17 mouse cellular contexts compared by ENCODE assay signal in the genomic region with DNA sequence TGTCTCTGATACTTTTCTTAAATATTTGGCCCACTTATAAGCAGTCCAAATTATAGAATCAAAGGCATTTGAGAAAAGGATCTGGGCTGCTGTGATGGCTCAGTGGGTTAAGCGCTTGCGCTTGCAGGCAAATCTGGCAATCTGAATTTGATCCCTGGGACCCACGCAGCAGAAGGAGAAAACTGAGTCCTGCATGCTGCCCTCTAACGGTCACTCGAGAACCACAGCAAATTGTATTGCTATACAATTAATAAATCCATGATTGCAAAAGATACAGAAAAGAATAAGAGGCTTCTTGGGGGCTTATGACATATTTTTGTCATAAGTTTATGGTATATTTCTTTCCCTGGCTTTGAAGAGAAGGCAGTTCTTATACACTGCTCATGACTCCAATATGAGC. TPM values are rescaled to one million over a fixed set of nuclear protein-coding genes. Genes with fewer than 3 reads are reported as not detected.
DNase-seq lines count a peak whose midpoint lies in the region; ATAC-seq and TF ChIP-seq lines count a peak whose summit lies in the region.
"Had no signal": no experiment of that assay in that cellular context is flagged by ENCODE, and none has a peak within 500 bp of the region (broad histone marks: within the 10 kb centered on the region; RNA-seq: fewer than 3 reads in every experiment).

No protein-coding gene starts in this region.

- no peak for TF ChIP-seq RAD21 in MEL (IDR thresholded peaks at IDR 0.05; ENCODE audit: low read depth, low read length)

- TF ChIP-seq EP300 in MEL (IDR thresholded peaks at IDR 0.05; ENCODE audit: low read depth in 1 of 2, low read length in 2 of 2): no peak

- ATAC-seq in hindbrain, postnatal 0 days: no peak
- no peak for ATAC-seq in hindbrain, embryonic 13.5 days (ENCODE audit: low FRiP score)
- ATAC-seq in lung, embryonic 14.5 days (ENCODE audit: insufficient read depth): no peak
- ATAC-seq: Patski had no signal

- no peak overlapping the region for H3K4me3 ChIP-seq in hindbrain, postnatal 0 days (ENCODE audit: low read length)
- H3K4me3 ChIP-seq in hindbrain, embryonic 13.5 days: no peak overlapping the region
- H3K4me3 ChIP-seq in lung, embryonic 14.5 days (ENCODE audit: low read depth, low read length): no peak overlapping the region
- no peak overlapping the region for H3K4me3 ChIP-seq in MEL (ENCODE audit: control insufficient read depth in 1 of 2, insufficient read depth in 1 of 2, low read depth in 2 of 2, low read length in 2 of 2)
- H3K4me3 ChIP-seq: embryonic facial prominence, embryonic 13.5 days; forebrain, embryonic 10.5 days; hindbrain, embryonic 15.5 days; midbrain, embryonic 12.5 days had no signal

- H3K9ac ChIP-seq in hindbrain, postnatal 0 days (replicated peaks; ENCODE audit: low read length): no peak overlapping the region
- H3K9ac ChIP-seq in hindbrain, embryonic 13.5 days: no peak overlapping the region
- no peak overlapping the region for H3K9ac ChIP-seq in lung, embryonic 14.5 days
- no peak overlapping the region for H3K9ac ChIP-seq in MEL (ENCODE audit: control insufficient read depth, low read depth, low read length, poor library complexity, severe bottlenecking)
- H3K9ac ChIP-seq: embryonic facial prominence, embryonic 13.5 days; hindbrain, embryonic 15.5 days; midbrain, embryonic 12.5 days had no signal

- no peaks in the 10 kb centered on the region for H3K9me3 ChIP-seq in hindbrain, postnatal 0 days (ENCODE audit: low read length)
- H3K9me3 ChIP-seq in hindbrain, embryonic 13.5 days: no peaks in the 10 kb centered on the region
- H3K9me3 ChIP-seq in lung, embryonic 14.5 days (ENCODE audit: low read depth, low read length): no peaks in the 10 kb centered on the region
- H3K9me3 ChIP-seq in MEL (replicated peaks; ENCODE audit: insufficient read depth, low read length): no peaks in the 10 kb centered on the region
- H3K9me3 ChIP-seq: embryonic facial prominence, embryonic 13.5 days; forebrain, embryonic 10.5 days; hindbrain, embryonic 15.5 days; midbrain, embryonic 12.5 days had no signal

- DNase-seq in hindbrain, postnatal 0 days (ENCODE audit: low spot score): no peak
- peak; percentile 15 for DNase-seq in lung, embryonic 14.5 days
- no peak for DNase-seq in lung, postnatal 10 days
- DNase-seq in MEL (ENCODE audit: low read depth, low spot score): no peak
- peak; percentile 4 for DNase-seq in induced T-regulatory cell, adult 2 months (ENCODE audit: low read depth)
- DNase-seq in adrenal gland, adult (ENCODE audit: inconsistent age in 2 of 2, low spot score in 1 of 2): no peak
- DNase-seq in embryo, embryonic 10.5 days (ENCODE audit: low spot score): no peak
- DNase-seq: cerebellum, adult 18-20 months; lung, postnatal 36 days had no signal

- H3K27ac ChIP-seq in hindbrain, postnatal 0 days: no peak overlapping the region
- H3K27ac ChIP-seq in hindbrain, embryonic 13.5 days: no peak overlapping the region
- no peak overlapping the region for H3K27ac ChIP-seq in lung, embryonic 14.5 days (ENCODE audit: low read depth)
- no peak overlapping the region for H3K27ac ChIP-seq in MEL (ENCODE audit: control insufficient read depth, low read depth, low read length)
- H3K27ac ChIP-seq: embryonic facial prominence, embryonic 13.5 days; forebrain, embryonic 10.5 days; hindbrain, embryonic 15.5 days; midbrain, embryonic 12.5 days had no signal

- H3K27me3 ChIP-seq in hindbrain, postnatal 0 days (ENCODE audit: insufficient read depth, low read length): no peaks in the 10 kb centered on the region
- no peaks in the 10 kb centered on the region for H3K27me3 ChIP-seq in hindbrain, embryonic 13.5 days
- no peaks in the 10 kb centered on the region for H3K27me3 ChIP-seq in lung, embryonic 14.5 days (ENCODE audit: insufficient read depth, low read length)
- H3K27me3 ChIP-seq in MEL (ENCODE audit: control insufficient read depth in 1 of 2, insufficient read depth in 2 of 2, low read length in 2 of 2): no peaks in the 10 kb centered on the region
- H3K27me3 ChIP-seq: embryonic facial prominence, embryonic 13.5 days; hindbrain, embryonic 15.5 days; midbrain, embryonic 12.5 days had no signal

- TF ChIP-seq CTCF in hindbrain, postnatal 0 days (IDR thresholded peaks at IDR 0.05; ENCODE audit: low read depth): peak; percentile 32; the same call in 1 of the 2 replicates
- peak; percentile 44 for TF ChIP-seq CTCF in lung, embryonic 14.5 days (IDR thresholded peaks at IDR 0.05; ENCODE audit: low read depth)
- peak in 2 of 3 experiments; percentile 25 to 30; a peak in 2 of 6 replicates for TF ChIP-seq CTCF in MEL (IDR thresholded peaks at IDR 0.05 in 2 of 3, conservative IDR thresholded peaks at IDR 0.05 in 1 of 3; ENCODE audit: control insufficient read depth in 1 of 3, insufficient read depth in 1 of 3, low read depth in 2 of 3, low read length in 3 of 3, poor library complexity in 1 of 3, severe bottlenecking in 1 of 3)

- H3K4me1 ChIP-seq in hindbrain, postnatal 0 days (ENCODE audit: insufficient read depth, low read length): no peaks in the 10 kb centered on the region
- no peaks in the 10 kb centered on the region for H3K4me1 ChIP-seq in hindbrain, embryonic 13.5 days (replicated peaks)
- no peaks in the 10 kb centered on the region for H3K4me1 ChIP-seq in lung, embryonic 14.5 days (ENCODE audit: insufficient read depth)
- H3K4me1 ChIP-seq in MEL (ENCODE audit: control insufficient read depth in 1 of 2, insufficient read depth in 2 of 2, low read length in 2 of 2): no peaks in the 10 kb centered on the region
- H3K4me1 ChIP-seq: hindbrain, embryonic 15.5 days; midbrain, embryonic 12.5 days had no signal

- WGBS in hindbrain, postnatal 0 days: 57% methylated on average over 5 of the region's 5 CpGs
- WGBS in hindbrain, embryonic 13.5 days: 51% methylated on average over 5 of the region's 5 CpGs
- WGBS in lung, embryonic 14.5 days: 47% methylated on average over 5 of the region's 5 CpGs

- H3K36me3 ChIP-seq in hindbrain, postnatal 0 days (ENCODE audit: insufficient read depth, low read length): no peaks in the 10 kb centered on the region
- no peaks in the 10 kb centered on the region for H3K36me3 ChIP-seq in hindbrain, embryonic 13.5 days
- no peaks in the 10 kb centered on the region for H3K36me3 ChIP-seq in lung, embryonic 14.5 days (ENCODE audit: insufficient read depth)
- H3K36me3 ChIP-seq in MEL (ENCODE audit: control insufficient read depth in 1 of 2, insufficient read depth in 2 of 2, low read length in 2 of 2): no peaks in the 10 kb centered on the region
- H3K36me3 ChIP-seq: embryonic facial prominence, embryonic 13.5 days; forebrain, embryonic 10.5 days; hindbrain, embryonic 15.5 days; midbrain, embryonic 12.5 days had no signal

- no peak for TF ChIP-seq POLR2A in MEL (IDR thresholded peaks at IDR 0.05; ENCODE audit: control insufficient read depth in 1 of 2, insufficient read depth in 1 of 2, low read depth in 1 of 2, low read length in 2 of 2, poor library complexity in 1 of 2)

- H3K79me2 ChIP-seq in MEL (ENCODE audit: control insufficient read depth, insufficient read depth, low read length, poor library complexity): no peaks in the 10 kb centered on the region

- H3K4me2 ChIP-seq in hindbrain, postnatal 0 days (ENCODE audit: low read depth, low read length): no peak overlapping the region
- H3K4me2 ChIP-seq in hindbrain, embryonic 13.5 days: no peak overlapping the region
- H3K4me2 ChIP-seq in lung, embryonic 14.5 days: no peak overlapping the region
- H3K4me2 ChIP-seq: embryonic facial prominence, embryonic 13.5 days; hindbrain, embryonic 15.5 days; midbrain, embryonic 12.5 days had no signal

TF ChIP-seq in MEL, 35 proteins besides CTCF, POLR2A, EP300 and RAD21:
- TF ChIP-seq MAZ (IDR thresholded peaks at IDR 0.05; ENCODE audit: low read depth, low read length) (no peak), SMC3 (IDR thresholded peaks at IDR 0.05; ENCODE audit: low read depth, low read length) (peak; percentile 21; the same call in 1 of the 2 replicates)

RNA-seq across cellular contexts. Expression of a gene that starts 25.2 kb away (rescaled TPM):
- total RNA-seq in hindbrain, postnatal 0 days (2014; rRNA removed): 0.21 and 0.25 TPM in 2 replicates
- 0.28 and 0.40 TPM in 2 replicates for polyA plus RNA-seq in hindbrain, postnatal 0 days (2015; fragmentation: Nextera tagmentation; extraction: Ambion mirVana)
- polyA plus RNA-seq in hindbrain, embryonic 13.5 days (2015; fragmentation: Nextera tagmentation; extraction: Ambion mirVana): 0.18 and 0.34 TPM in 2 replicates
- 0.22 TPM in 1 of 2 replicates, not detected in the other for polyA plus RNA-seq in lung, embryonic 14.5 days (2014; fragmentation: Nextera tagmentation; extraction: Ambion mirVana)
- total RNA-seq in MEL (2012; rRNA removed): not detected in 2 replicates
- polyA plus RNA-seq in MEL (2012; ENCODE audit: insufficient read depth in 1 of 2, insufficient read length in 2 of 2, low read depth in 1 of 2, low replicate concordance in 2 of 2, missing spikeins in 1 of 2): not detected
- polyA plus RNA-seq: forebrain, embryonic 10.5 days; gonadal fat pad, adult 2 months; midbrain, embryonic 12.5 days; Patski had no signal

RNA-seq across cellular contexts. Expression of a gene that starts 42.7 kb away (rescaled TPM):
- total RNA-seq in hindbrain, postnatal 0 days (2014; rRNA removed): not detected in 2 replicates
- polyA plus RNA-seq in hindbrain, postnatal 0 days (2015; fragmentation: Nextera tagmentation; extraction: Ambion mirVana): 0.03 TPM in 1 of 2 replicates, not detected in the other
- polyA plus RNA-seq in hindbrain, embryonic 13.5 days (2015; fragmentation: Nextera tagmentation; extraction: Ambion mirVana): 0.05 TPM in 2 replicates
- polyA plus RNA-seq in lung, embryonic 14.5 days (2014; fragmentation: Nextera tagmentation; extraction: Ambion mirVana): 0.03 TPM in 1 of 2 replicates, not detected in the other
- 0.03 and 0.08 TPM in 2 replicates for total RNA-seq in MEL (2012; rRNA removed)
- under 1 TPM in 1 of 2 experiments, not detected in 1; 0.04 TPM for polyA plus RNA-seq in MEL (2012; ENCODE audit: insufficient read depth in 1 of 2, insufficient read length in 2 of 2, low read depth in 1 of 2, low replicate concordance in 2 of 2, missing spikeins in 1 of 2)
- polyA plus RNA-seq: gonadal fat pad, adult 2 months; midbrain, embryonic 12.5 days; neural tube, embryonic 11.5 days had no signal

Comparison
In these comparisons a context has a peak if more than half of its experiments do, and no peak if none do; other contexts are left out.
1. DNase-seq: peak in lung, embryonic 14.5 days (single experiment) and induced T-regulatory cell, adult 2 months (single experiment); none in hindbrain, postnatal 0 days (single experiment), lung, postnatal 10 days (single experiment), MEL (single experiment), adrenal gland, adult (0 of 2) and embryo, embryonic 10.5 days (single experiment).
2. Peak in every context shown above with its lines, with median percentiles within 50 percentile points of each other: CTCF ChIP-seq.